Mouse (Mus musculus): ENCODE results near the gene Atp2c2.

Gene Atp2c2

DNA sequence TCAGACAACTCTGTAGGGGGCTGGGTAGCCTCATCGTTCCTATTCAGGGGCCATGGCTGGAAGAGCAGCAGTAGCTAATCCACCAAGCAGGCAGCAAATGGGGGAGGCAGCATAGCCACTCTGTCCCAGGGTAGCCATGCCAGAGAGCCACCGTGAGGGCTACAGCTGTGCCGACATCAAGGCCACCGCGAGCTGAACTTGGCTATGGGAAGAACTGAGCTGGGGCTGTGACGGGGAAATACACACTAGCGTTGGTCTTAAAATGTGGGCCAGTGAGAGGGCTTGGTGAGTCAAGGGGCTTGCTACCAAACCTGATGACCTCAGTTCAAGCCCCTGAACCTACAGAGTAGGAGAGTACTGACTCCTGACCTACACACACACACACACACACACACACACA, 84.9 kb downstream of the Atp2c2 start:
- no peak for DNase-seq (ENCODE audit: low spot score in 2 of 2)

DNA sequence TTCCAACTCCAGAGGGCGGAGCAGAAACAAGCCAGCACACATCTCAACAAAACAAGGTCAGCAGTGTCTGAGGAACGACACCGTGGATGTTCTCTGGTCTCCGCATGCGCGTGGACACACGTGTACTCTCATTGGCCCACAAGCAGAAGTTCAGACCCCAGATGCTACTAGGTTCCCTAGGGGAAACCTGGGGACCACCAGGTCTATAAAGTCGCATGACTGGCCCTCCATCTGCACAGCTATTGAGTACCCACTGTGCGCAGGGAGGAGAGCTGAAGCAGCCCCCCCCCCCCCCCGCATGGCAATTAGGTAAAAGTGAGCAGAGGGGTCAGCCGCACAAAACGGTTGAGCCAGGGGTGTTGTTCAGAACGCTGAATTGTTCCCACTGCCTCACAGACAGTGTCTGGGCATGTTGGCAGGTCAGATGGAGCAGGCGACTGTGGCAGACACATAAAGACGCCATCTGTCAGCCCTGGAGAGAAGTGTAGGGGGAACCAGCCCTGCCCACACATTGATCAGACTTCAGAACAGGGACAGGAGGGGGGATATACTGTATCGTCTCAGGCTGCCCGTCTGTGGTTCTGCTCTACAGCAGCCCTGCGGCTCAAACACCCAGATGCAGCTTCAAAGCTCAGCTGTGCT, 86.1 kb downstream of the Atp2c2 start:
- DNase-seq (ENCODE audit: low spot score in 2 of 2) = no peak

DNA sequence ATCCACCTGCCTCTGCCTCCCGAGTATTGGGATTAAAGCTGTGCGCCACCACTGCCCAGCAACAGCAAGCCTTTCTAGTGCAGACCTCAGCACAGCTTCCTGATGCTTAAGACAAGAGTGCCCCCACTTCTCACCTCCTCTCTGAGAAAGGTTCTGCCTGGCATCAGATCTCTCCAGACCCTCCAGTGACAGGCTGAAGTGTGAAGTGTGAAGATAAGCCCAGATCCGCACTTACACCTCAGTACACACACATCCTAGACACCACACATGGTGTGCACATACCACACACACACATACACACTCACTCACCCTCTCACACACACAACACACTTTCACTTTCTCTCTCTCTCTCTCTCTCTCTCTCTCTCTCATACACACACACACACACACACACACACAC, 87.1 kb downstream of the Atp2c2 start:
- no peak for DNase-seq (ENCODE audit: low spot score in 2 of 2)

DNA sequence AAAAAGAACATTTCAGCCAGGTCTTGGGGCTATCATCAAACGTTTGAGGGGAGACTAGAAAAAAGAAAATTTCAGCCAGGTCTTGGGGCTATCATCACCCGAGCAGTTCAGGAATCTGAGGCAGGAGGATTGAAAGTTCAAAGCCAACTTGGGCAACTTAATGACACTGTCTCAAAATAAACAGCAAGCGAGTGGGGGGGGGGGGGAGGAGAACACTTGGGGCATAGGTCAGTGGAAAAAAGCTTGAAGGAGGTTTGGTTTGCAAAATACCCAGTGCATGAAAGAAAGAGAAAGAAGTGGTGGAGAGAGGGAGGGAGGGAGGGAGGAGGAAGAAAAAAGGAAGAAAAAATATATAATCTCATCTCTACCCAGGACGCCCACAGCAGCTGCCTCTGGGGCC, 87.5 kb downstream of the Atp2c2 start:
- DNase-seq (ENCODE audit: low spot score in 2 of 2) = no peak

DNA sequence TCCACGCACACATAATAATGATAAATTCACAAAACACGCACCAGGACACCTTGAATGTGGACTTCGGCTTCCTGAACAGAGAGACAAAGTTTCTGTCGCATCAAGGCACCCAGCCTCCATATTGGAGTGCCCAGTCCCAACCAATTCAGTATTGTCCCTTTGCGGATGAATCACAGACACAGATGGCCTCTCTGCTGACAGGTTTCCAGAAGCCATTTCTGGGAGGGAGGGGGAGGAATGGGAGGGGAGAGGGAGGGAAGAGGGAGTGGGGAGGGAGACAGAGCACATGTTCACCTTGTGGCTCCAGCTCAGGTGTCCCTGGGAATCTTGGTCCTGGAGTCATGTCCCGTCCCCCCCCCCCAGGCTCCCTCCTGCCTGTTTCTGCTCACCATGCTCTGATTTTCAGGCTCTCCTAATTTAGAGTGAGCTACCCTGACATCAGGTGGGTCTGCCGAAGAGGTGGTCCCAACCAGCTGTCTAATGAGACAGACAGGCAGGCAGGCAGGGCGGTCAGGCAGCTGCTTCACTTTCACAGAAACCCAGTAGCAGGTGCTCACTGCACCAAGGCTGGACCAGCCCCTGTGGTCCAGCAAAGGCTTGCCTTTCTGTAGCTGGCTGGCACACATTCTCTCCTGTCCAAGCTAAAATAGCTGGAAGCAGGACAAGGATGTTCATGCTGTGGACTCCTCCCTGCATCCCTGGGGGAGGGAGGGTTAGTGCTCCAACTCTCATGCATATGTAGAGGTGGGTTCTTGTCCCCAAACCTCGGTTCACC, 89.0 kb downstream of the Atp2c2 start:
- no peak for DNase-seq (ENCODE audit: low spot score in 2 of 2)

DNA sequence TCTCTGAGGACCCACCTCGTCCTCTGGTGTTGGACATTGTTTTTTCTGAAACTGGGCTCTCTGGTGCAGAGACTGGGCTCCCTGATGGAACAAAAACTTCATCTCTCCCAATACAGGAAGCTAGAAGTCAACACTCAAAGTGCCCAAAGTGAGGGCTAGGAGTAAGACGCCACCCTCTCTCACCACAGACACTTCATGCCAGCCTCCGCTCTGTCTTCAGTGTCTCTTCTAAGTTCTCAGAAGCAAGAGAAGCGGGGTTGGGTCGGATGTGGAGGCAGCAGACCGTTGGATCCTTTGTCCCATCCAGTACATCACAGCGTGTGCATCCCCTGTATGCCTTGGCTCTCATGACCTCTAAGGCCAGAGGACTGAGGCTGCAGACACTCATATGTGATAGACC, 89.8 kb downstream of the Atp2c2 start:
- no peak for DNase-seq (ENCODE audit: low spot score in 2 of 2)

DNA sequence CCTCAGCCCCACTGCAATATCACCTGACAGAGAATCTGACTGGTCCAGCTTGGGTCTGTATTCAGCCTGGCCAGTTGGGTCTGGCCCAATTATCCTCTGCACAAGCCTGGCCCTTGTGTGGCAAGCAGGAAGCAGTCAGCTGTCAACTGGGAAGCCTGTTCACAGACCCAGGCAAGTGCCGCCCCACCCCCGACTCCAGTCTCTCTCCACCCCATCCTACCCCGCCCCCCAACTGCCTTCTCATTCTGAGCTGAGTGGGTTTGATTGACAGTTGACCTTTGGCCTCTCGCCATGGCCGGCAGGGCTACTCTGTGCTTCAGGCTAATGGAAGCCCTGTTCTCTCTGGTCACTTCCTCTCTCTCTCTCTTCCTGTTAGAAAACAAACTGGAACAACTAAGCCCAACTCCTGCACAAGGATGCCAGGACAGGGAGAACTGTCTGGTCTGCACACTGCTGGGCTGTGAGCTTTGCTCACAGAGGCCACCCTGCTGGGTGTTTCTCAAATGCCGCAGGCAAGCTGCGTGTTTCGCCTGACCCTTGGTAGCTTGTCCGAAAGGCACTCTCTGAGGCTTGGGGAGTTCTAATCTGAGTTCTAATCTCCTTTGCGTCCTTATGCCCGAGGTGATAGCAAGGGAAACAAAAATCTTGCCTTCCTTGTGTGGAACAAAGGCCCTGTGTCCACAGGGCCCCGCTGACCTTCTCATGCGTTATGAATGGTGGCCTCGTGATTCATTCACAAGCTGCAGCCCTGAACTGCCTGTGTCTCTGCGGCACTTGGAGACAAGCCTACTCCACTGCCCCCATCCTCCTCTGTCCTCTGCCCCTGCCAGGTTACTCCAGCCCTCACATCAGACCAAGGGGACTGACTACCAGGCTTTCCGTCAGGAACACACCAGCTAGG, 92.2 kb downstream of the Atp2c2 start:
- DNase-seq (ENCODE audit: low spot score in 2 of 2) = no peak

DNA sequence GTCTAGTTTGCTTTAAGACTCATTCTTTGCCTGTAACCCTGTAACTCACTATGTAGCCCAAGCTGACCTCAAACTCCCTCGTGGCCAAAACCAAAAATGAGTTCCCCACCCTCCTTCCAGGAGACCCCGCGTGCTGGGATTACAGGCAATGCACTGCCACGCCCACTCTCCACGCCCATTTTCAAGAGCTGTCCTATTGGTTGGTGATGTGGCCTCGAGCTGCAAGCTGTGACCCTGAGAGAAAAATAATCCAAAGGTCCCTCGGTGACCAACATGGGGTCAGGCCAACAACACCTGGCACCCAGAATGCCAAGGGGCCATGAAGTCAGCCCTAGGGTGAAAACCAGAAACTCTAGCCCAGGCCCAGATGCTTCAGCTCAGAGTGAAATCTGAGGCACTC, 94.9 kb downstream of the Atp2c2 start:
- DNase-seq (ENCODE audit: low spot score in 2 of 2) = no peak

DNA sequence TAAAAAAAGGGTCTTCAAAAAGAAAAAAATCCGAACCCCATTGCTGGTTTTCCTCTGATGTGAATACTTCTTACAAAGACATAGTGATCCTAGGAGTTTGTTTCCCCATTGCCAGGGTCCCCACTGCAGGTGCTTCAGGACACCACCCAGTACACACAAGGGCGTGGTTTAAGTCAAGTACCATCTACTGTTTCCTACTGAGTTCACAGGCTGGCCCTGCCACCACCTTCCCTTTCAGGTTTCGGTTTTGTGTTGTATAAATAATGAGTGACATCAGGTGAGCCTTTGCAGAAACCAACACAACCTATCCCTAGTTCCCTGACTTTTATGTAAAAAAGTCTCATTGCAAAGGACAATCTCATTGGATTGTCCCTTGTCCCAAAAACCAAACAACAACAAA, 95.8 kb downstream of the Atp2c2 start:
- no peak for DNase-seq (ENCODE audit: low spot score in 2 of 2)

DNA sequence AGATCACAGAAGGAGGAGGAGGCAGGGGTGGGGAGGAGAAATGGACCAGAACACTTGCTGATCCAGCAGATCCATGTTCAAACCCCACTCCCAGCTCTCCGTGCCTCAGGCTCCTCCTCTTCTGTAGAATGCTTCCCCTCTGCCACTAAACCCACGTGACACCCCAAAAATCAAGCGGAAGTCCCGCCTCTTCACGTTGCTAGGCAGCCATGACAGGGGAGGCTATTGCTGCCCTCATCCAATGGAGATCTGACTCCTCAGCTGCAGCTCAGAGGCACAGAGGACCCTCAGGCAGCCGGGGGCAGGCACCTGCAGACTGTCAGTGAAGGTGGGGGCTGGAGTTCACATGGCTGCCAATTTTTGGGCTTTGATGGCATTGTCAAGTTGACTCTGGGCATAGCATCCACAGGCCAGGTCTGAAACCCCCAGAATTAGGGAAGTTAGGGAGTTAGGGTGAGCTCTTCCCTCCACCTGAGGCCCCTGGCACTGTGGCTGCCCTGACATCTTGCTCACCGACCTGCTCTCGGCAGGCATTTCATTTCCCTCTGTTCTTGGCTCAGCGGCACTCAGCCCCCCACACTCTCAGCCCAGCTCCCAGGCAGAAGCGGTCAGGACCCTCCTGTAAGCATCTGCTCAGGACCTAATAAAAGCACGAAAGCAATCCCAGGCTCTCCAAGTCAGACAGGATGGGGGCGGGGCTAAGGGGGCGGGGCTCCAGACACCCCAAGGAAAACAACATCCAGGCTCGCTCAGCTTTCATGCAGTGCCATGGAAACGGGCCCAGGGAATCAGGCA, 98.6 kb downstream of the Atp2c2 start:
- DNase-seq (ENCODE audit: low spot score in 2 of 2) = peak; percentile 49 to 69

DNA sequence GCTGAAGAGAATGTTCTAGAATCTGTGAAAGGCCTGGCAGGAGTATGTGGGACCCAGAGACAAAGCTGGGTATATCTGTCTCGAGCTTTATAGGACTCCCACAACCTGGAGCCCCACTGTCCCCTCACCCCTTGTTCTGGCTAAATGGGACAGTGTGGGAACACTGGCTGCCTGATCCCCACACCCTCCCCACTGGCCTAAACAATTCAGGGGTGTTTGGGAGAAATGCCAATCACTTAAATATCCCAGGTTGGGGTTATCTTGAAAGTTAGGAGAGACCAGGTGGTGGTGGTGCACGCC, 99.1 kb downstream of the Atp2c2 start:
- no peak for DNase-seq (ENCODE audit: low spot score in 2 of 2)

DNA sequence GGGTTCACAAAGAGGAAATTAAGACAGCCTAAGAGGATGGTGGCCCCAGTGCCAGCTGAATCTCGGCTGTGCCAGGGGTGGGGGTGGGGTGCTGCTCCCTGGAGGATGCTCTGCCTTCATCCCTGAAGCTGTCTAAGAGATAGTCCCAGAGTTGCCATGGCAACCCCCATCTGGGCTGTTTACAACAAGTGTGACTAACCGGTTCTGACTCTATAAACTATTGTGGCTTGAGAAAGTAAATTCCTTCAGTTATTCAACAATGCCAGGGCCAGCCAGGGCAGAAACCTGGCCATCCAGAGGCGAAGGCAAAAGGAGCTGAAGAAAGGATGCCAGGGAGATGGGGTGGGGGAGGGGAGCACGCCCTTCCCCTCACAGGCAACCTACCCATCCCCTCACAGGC, 101.4 kb downstream of the Atp2c2 start:
- DNase-seq (ENCODE audit: low spot score in 2 of 2) = no peak

DNA sequence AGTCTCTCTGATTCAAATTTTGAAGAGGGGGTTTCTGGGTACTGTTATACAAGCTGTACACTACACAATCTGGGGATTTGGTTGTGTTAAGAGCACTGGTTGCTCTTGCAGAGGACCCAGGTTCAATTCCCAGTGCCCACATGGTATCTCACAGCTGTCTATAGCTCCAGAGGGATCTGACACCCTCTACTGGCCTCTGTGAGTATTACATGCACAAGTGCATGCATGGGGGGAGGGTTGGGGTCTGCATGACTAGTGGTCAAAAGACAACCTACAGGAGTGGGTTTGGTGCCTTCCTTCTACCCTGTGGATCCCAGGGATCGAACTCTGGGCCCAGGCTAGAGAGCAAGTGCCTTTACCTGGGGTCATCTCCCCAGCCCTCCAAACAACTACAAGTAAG, 102.8 kb downstream of the Atp2c2 start:
- DNase-seq (ENCODE audit: low spot score in 2 of 2) = no peak

DNA sequence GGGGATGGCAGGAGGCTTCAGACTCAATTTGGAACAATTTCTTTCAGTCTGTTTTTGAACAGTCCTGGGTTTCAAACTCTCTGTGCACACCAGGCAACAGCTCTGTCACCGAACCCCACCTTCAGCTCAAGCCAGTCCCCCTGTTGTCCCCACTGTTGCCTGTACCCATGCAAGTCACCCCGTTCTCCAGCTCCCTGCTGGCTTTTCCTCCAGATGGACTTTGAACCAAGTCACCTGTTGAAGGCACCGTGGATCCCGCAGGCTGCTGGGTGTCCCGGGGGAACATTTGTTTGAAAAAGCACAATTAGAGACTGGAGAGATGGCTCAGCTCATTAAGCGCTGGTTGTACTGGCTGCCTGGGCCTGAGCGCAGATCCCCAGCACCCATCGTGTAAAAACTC, 105.5 kb downstream of the Atp2c2 start:
- no peak for DNase-seq (ENCODE audit: low spot score in 2 of 2)

DNA sequence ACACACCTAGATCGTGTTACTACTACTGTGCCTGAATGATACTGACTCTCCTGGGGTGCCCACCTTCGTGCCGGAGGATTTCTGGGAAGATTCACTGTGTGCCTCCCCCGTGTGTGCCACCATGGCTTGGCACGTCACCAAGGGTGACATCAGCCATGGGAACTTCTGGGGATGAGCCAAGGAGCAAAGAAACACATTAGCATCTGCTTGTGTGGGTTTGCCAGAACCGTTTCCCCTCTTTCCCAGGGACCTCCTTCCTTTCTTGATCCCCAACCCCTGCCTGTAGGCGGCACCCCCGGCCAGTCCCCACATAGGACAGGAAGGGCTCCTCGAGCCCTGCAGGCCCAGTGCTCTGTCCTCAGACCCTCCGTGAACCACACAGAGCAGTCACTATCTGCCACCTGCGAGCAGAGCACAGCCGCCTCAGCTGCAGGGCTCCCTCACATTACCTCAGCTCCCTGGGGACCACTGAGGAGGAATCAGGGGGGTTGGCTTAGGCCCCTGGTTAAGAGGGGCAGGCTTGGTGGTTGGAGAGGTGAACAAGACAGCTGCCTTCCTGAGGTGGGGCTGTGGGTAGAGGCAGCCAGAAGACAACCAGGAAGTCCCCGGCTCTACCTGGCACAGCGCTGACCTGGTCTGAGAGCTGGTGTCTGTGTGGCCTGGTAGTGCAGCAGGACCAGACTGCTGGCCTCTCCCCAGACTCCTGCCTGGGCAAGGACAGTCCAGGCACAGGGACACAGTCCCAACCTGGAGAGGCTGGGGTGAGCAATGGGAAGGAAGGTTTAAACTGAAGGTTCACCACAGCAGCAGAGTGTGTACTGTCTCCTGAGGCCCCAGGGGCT, 106.8 kb downstream of the Atp2c2 start:
- peak in 1 of 2 experiments; percentile 58 for DNase-seq (ENCODE audit: low spot score in 2 of 2)
